Mouse (Mus musculus) cerebellum, postnatal 10 days (tissue): Measurements from ENCODE around the gene Aurkaip1.

Experiments
- DNase-seq, 2 experiments: peaks; one replicate each; pipeline ENCODE4 v3.0.0; 2021; ENCODE audit warnings: mixed read lengths in 2 of 2

Aurkaip1 gene

DNA sequence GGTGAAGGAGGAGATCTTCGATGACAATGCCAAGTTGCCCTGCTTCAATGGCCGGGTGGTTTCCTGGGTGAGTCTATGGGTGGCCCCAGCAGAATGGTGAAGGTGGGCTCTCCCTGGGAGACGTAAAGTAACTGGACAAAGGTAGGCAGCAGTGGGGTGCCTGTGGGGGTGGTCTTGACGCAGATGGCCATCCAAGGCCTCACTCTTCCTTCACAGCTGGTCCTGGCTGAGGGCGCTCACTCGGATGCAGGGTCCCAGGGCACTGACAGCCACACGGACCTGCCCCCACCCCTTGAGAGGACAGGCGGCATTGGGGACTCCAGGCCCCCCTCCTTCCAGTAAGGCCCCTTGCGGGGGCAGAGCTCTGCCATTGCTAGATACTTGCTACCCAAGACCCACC lies 22.3 kb downstream of the Aurkaip1 start:
- no peak for DNase-seq

- DNase-seq, result no peak
These were observed 23.9 kb downstream of the Aurkaip1 start for GRCm38 (mm10) chr4:155854991-155855390.

GRCm38 (mm10) chr4:155856071-155856470 lies 25.0 kb downstream of the Aurkaip1 start:
- peak in 1 of 2 experiments; percentile 10 for DNase-seq

- DNase-seq, result no peak
These were observed 25.8 kb downstream of the Aurkaip1 start for GRCm38 (mm10) chr4:155856881-155857280.

GRCm38 (mm10) chr4:155859318-155859717 lies 28.2 kb downstream of the Aurkaip1 start:
- no peak for DNase-seq

GRCm38 (mm10) chr4:155861787-155862186 lies 30.7 kb downstream of the Aurkaip1 start:
- no peak for DNase-seq

- no peak for DNase-seq
These were observed 31.9 kb downstream of the Aurkaip1 start, which contains the start of gene Tas1r3 for GRCm38 (mm10) chr4:155863001-155863400. TSS of gene Tas1r3 (minus strand) at chr4:155863362.

- no peak for DNase-seq
These were observed 37.7 kb downstream of the Aurkaip1 start for GRCm38 (mm10) chr4:155868614-155869298.

GRCm38 (mm10) chr4:155869317-155870033 lies 38.4 kb downstream of the Aurkaip1 start, which contains the start of the genes Cptp and Ints11:
TSS of gene Cptp (minus strand) at chr4:155869440.
TSS of gene Ints11 (plus strand) at chr4:155869546.
- peak; percentile 98 to 99 for DNase-seq

- DNase-seq, result no peak
These were observed 40.3 kb downstream of the Aurkaip1 start for GRCm38 (mm10) chr4:155871404-155871803.
